Mouse (Mus musculus): ENCODE data around the gene Agfg2.

The Agfg2 gene

GRCm38 (mm10) chr5:137609292-137609691 lies 75.2 kb downstream of the Agfg2 start:
- DNase-seq (ENCODE audit: low spot score): no peak

GRCm38 (mm10) chr5:137608654-137609190 lies 75.8 kb downstream of the Agfg2 start:
- DNase-seq (ENCODE audit: low spot score): no peak

DNA sequence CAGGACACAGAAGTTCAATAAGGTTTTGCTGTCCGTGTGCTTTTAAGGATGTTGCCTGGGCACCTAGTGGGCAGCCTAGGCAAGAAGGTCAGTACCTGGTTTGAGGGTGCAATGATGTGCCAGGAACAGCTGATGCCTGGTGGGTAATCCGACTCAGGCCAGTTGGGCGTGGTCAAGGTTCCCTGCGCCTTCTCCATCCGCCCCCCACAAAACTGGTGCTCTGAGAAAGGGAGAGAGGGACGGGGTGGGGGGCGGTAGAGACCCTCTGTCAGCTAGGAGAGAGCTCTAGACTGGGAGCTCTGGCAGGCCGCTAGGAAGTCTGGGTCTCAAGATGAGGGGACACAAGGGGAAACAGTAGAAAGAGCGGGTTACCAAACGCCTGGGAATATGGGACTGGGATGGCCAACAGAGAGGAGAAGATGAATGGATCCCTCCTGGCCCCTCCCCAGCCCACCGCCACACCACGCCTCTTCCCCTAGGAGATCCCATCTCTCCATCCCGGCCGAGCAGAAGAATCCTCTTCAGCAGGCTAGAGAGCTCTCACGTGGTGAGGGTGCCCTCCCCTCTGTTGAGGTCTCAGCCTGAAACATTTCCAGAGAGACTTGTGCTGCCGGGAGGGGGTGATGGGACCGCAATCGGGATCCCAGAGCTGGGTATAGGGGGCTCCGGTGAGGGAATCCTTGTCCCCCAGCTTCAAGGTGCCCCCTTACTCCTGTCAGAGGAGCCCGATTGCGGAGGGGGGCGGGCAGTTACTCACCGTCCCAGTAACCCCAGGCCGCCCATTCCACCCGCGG lies 76.5 kb downstream of the Agfg2 start:
- DNase-seq (ENCODE audit: low spot score): no peak

- no peak for DNase-seq (ENCODE audit: low spot score)
Observed at GRCm38 (mm10) chr5:137601365-137601729, 83.2 kb downstream of the Agfg2 start.

GRCm38 (mm10) chr5:137600619-137601364 lies 83.7 kb downstream of the Agfg2 start, which contains the start of gene Mospd3:
Mospd3 (minus strand) TSS chr5:137601058.
- DNase-seq (ENCODE audit: low spot score): peak; percentile 98
